ENCODE assay signal across 29 mouse cellular contexts in the genomic region with DNA sequence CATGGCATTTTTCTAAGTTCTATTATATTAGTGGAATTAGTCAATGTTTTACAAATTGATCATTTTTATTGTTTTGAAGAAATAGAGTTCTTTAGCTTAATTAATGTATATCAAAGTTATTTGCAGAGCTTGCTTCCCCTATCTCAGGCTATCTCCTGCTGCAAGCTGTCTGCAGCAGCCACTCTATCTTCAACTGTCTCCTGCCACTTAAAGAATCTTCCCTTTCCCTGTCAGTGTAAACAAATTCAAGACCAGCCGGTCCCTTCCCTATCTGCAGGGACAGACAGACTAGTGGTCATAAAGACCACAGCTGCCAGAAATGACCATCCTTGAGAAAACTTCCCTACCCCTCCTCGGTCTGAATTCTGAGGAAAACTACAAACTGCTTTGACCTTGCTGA. TPM values are rescaled to one million over a fixed set of nuclear protein-coding genes. Genes with fewer than 3 reads are reported as not detected.
DNase-seq lines count a peak whose midpoint lies in the region; ATAC-seq and TF ChIP-seq lines count a peak whose summit lies in the region.
"Had no signal": no experiment of that assay in that cellular context is flagged by ENCODE, and none has a peak within 500 bp of the region (broad histone marks: within the 10 kb centered on the region; RNA-seq: fewer than 3 reads in every experiment).

No protein-coding gene starts in this region.

- peak; percentile 82 to 88 for TF ChIP-seq EP300 in MEL (IDR thresholded peaks at IDR 0.05; ENCODE audit: low read depth in 1 of 2, low read length in 2 of 2)

- H3K27ac ChIP-seq in lung, embryonic 14.5 days (ENCODE audit: low read depth), result no peak overlapping the region
- no peak overlapping the region for H3K27ac ChIP-seq in MEL (ENCODE audit: control insufficient read depth, low read depth, low read length)
- H3K27ac ChIP-seq: embryonic facial prominence, embryonic 10.5 days; embryonic facial prominence, embryonic 12.5 days; forebrain, embryonic 13.5 days; forebrain, embryonic 15.5 days had no signal

- peak; percentile 5 for DNase-seq in heart, adult 11 months
- DNase-seq in heart, postnatal 10 days, result no peak
- DNase-seq in lung, embryonic 14.5 days, result peak; percentile 54
- DNase-seq in lung, postnatal 25 days (ENCODE audit: low spot score), result no peak
- DNase-seq in MEL (ENCODE audit: low read depth, low spot score), result peak; percentile 49
- no peak for DNase-seq in kidney, adult 11 months
- no peak for DNase-seq in spleen, postnatal 36 days (ENCODE audit: low spot score in 2 of 2)
- DNase-seq: adrenal gland, postnatal 10 days; adrenal gland, postnatal 36 days; B cell, adult 2 months; cerebellum, adult 11-12 months; cerebellum, adult 2 months; cerebellum, adult 9-10 months; cerebellum, postnatal 10 days; cerebellum, postnatal 25 days; forebrain, postnatal 0 days had no signal

- 16% methylated on average over 2 of the region's 2 CpGs for WGBS in lung, embryonic 14.5 days

- H3K79me2 ChIP-seq in MEL (ENCODE audit: control insufficient read depth, insufficient read depth, low read length, poor library complexity), result no peaks in the 10 kb centered on the region; the same call in 1 of the 2 replicates

- intact Hi-C loops in heart, postnatal 10 days (cut with DNase I), result no loop called here

- TF ChIP-seq RAD21 in MEL (IDR thresholded peaks at IDR 0.05; ENCODE audit: low read depth, low read length), result no peak

- H3K27me3 ChIP-seq in lung, embryonic 14.5 days (ENCODE audit: insufficient read depth, low read length), result no peaks in the 10 kb centered on the region
- no peaks in the 10 kb centered on the region for H3K27me3 ChIP-seq in MEL (ENCODE audit: control insufficient read depth in 1 of 2, insufficient read depth in 2 of 2, low read length in 2 of 2)
- H3K27me3 ChIP-seq: CH12.LX; embryonic facial prominence, embryonic 12.5 days; forebrain, embryonic 13.5 days; forebrain, embryonic 15.5 days; Patski had no signal

- no peak for TF ChIP-seq POLR2A in MEL (IDR thresholded peaks at IDR 0.05; ENCODE audit: control insufficient read depth in 1 of 2, insufficient read depth in 1 of 2, low read depth in 1 of 2, low read length in 2 of 2, poor library complexity in 1 of 2)

- no peaks in the 10 kb centered on the region for H3K4me1 ChIP-seq in lung, embryonic 14.5 days (ENCODE audit: insufficient read depth)
- H3K4me1 ChIP-seq in MEL (ENCODE audit: control insufficient read depth in 1 of 2, insufficient read depth in 2 of 2, low read length in 2 of 2), result peaks cover 3 to 8% of the 10 kb centered on the region in 2 experiments; a peak in 3 of 4 replicates

- no peak overlapping the region for H3K4me3 ChIP-seq in lung, embryonic 14.5 days (ENCODE audit: low read depth, low read length)
- H3K4me3 ChIP-seq in MEL (ENCODE audit: control insufficient read depth in 1 of 2, insufficient read depth in 1 of 2, low read depth in 2 of 2, low read length in 2 of 2), result no peak overlapping the region
- H3K4me3 ChIP-seq: embryonic facial prominence, embryonic 10.5 days; embryonic facial prominence, embryonic 12.5 days; forebrain, embryonic 13.5 days; forebrain, embryonic 15.5 days had no signal

- TF ChIP-seq CTCF in lung, embryonic 14.5 days (IDR thresholded peaks at IDR 0.05; ENCODE audit: low read depth), result no peak
- no peak for TF ChIP-seq CTCF in MEL (IDR thresholded peaks at IDR 0.05 in 2 of 3, conservative IDR thresholded peaks at IDR 0.05 in 1 of 3; ENCODE audit: control insufficient read depth in 1 of 3, insufficient read depth in 1 of 3, low read depth in 2 of 3, low read length in 3 of 3, poor library complexity in 1 of 3, severe bottlenecking in 1 of 3)

- no peaks in the 10 kb centered on the region for H3K36me3 ChIP-seq in lung, embryonic 14.5 days (ENCODE audit: insufficient read depth)
- peaks cover 0 to 6% of the 10 kb centered on the region in 2 experiments; a peak in 2 of 4 replicates for H3K36me3 ChIP-seq in MEL (ENCODE audit: control insufficient read depth in 1 of 2, insufficient read depth in 2 of 2, low read length in 2 of 2)
- H3K36me3 ChIP-seq: embryonic facial prominence, embryonic 10.5 days; embryonic facial prominence, embryonic 12.5 days; forebrain, embryonic 15.5 days; G1E had no signal

- no peak overlapping the region for H3K4me2 ChIP-seq in lung, embryonic 14.5 days
- H3K4me2 ChIP-seq: embryonic facial prominence, embryonic 12.5 days; forebrain, embryonic 13.5 days; forebrain, embryonic 15.5 days had no signal

- H3K9me3 ChIP-seq in lung, embryonic 14.5 days (ENCODE audit: low read depth, low read length), result no peaks in the 10 kb centered on the region
- H3K9me3 ChIP-seq in MEL (replicated peaks; ENCODE audit: insufficient read depth, low read length), result no peaks in the 10 kb centered on the region
- H3K9me3 ChIP-seq: embryonic facial prominence, embryonic 10.5 days; embryonic facial prominence, embryonic 12.5 days; forebrain, embryonic 13.5 days; forebrain, embryonic 15.5 days had no signal

- ATAC-seq in lung, embryonic 14.5 days (ENCODE audit: insufficient read depth), result no peak
- ATAC-seq: activated CD4-positive, CD25-positive, alpha-beta regulatory T cell, adult 4 months; CD4-positive, CD25-positive, alpha-beta regulatory T cell, adult 4 months; forebrain, embryonic 13.5 days; forebrain, embryonic 15.5 days; forebrain, postnatal 0 days; Patski had no signal

- no peak overlapping the region for H3K9ac ChIP-seq in lung, embryonic 14.5 days
- no peak overlapping the region for H3K9ac ChIP-seq in MEL (ENCODE audit: control insufficient read depth, low read depth, low read length, poor library complexity, severe bottlenecking)
- H3K9ac ChIP-seq: embryonic facial prominence, embryonic 12.5 days; forebrain, embryonic 13.5 days; forebrain, embryonic 15.5 days; forebrain, postnatal 0 days had no signal

TF ChIP-seq in MEL, 35 proteins besides CTCF, POLR2A, EP300 and RAD21:
- TF ChIP-seq SIN3A (IDR thresholded peaks at IDR 0.05; ENCODE audit: low read length), result 0 out of 2 replicates have a peak, but pooled peaks have one; percentile 18
- peak; percentile 88 for TF ChIP-seq TCF12 (IDR thresholded peaks at IDR 0.05; ENCODE audit: low read depth, low read length)
- no peak for TF ChIP-seq MYC (IDR thresholded peaks at IDR 0.05; ENCODE audit: low read depth, low read length)
- peak; percentile 79 for TF ChIP-seq GATA1 (IDR thresholded peaks at IDR 0.05; ENCODE audit: low read depth, low read length)
- no peak for TF ChIP-seq MAX (IDR thresholded peaks at IDR 0.05; ENCODE audit: low read length)
- peak; percentile 80 for TF ChIP-seq RCOR1 (IDR thresholded peaks at IDR 0.05; ENCODE audit: low read depth, low read length)
- TF ChIP-seq MXI1 (IDR thresholded peaks at IDR 0.05; ENCODE audit: low read depth, low read length), result 0 out of 2 replicates have a peak, but pooled peaks have one; percentile 20
- no peak for TF ChIP-seq ZKSCAN1 (IDR thresholded peaks at IDR 0.05; ENCODE audit: low read depth, low read length)
- TF ChIP-seq NELFE (IDR thresholded peaks at IDR 0.05; ENCODE audit: low read depth, low read length), result no peak
- no peak for TF ChIP-seq ZNF384 (IDR thresholded peaks at IDR 0.05; ENCODE audit: low read depth, low read length)
- no peak for TF ChIP-seq CHD1 (IDR thresholded peaks at IDR 0.05; ENCODE audit: low read depth, low read length)
- TF ChIP-seq ETS1 (IDR thresholded peaks at IDR 0.05; ENCODE audit: low read depth, low read length), result peak; percentile 49; the same call in 1 of the 2 replicates
- TF ChIP-seq POLR2AphosphoS5 (IDR thresholded peaks at IDR 0.05; ENCODE audit: borderline replicate concordance, low read depth, low read length), result no peak
- peak; percentile 51 for TF ChIP-seq TAL1 (IDR thresholded peaks at IDR 0.05; ENCODE audit: low read length)
- peak; percentile 64; the same call in 1 of the 2 replicates for TF ChIP-seq MYB (IDR thresholded peaks at IDR 0.05; ENCODE audit: low read depth, low read length)
- TF ChIP-seq HCFC1 (IDR thresholded peaks at IDR 0.05; ENCODE audit: low read depth, low read length), result no peak

RNA-seq across cellular contexts. Expression of gene Pdcl3, which starts 1.5 kb away (rescaled TPM):
- 10 to 100 TPM; 96.0 to 99.9 TPM for total RNA-seq in heart, postnatal 10 days (2021)
- 148 and 161 TPM in 2 replicates for polyA plus RNA-seq in lung, embryonic 14.5 days (2014; fragmentation: Nextera tagmentation; extraction: Ambion mirVana)
- 44.0 and 52.5 TPM in 2 replicates for total RNA-seq in MEL (2012; rRNA removed)
- polyA plus RNA-seq in MEL (2012; ENCODE audit: insufficient read depth in 1 of 2, insufficient read length in 2 of 2, low read depth in 1 of 2, low replicate concordance in 2 of 2, missing spikeins in 1 of 2), result 100 to 1,000 TPM in 1 of 2 experiments, 10 to 100 TPM in 1; 71.5 to 236 TPM

RNA-seq across cellular contexts. Expression of gene Nms, which starts 44.9 kb away (rescaled TPM):
- not detected for total RNA-seq in heart, postnatal 10 days (2021)
- polyA plus RNA-seq in lung, embryonic 14.5 days (2014; fragmentation: Nextera tagmentation; extraction: Ambion mirVana), result not detected in 2 replicates
- not detected in 2 replicates for total RNA-seq in MEL (2012; rRNA removed)
- not detected for polyA plus RNA-seq in MEL (2012; ENCODE audit: insufficient read depth in 1 of 2, insufficient read length in 2 of 2, low read depth in 1 of 2, low replicate concordance in 2 of 2, missing spikeins in 1 of 2)
- total RNA-seq: adrenal gland, adult 18-20 months; adrenal gland, postnatal 10 days; adrenal gland, postnatal 36 days; CH12.LX; G1E had no signal
- polyA plus RNA-seq: activated CD4-positive, CD25-positive, alpha-beta regulatory T cell, adult 4 months; CD4-positive, CD25-positive, alpha-beta regulatory T cell, adult 4 months; cerebellum, adult 2 months; cortical plate, adult 2 months; embryonic facial prominence, embryonic 10.5 days; embryonic facial prominence, embryonic 12.5 days; embryonic facial prominence, embryonic 14.5 days; forebrain, embryonic 11.5 days; forebrain, embryonic 13.5 days; G1E; Patski had no signal

Comparison
In these comparisons a context has a peak if more than half of its experiments do, and no peak if none do; other contexts are left out.
1. DNase-seq: peak in heart, adult 11 months (single experiment), lung, embryonic 14.5 days (single experiment) and MEL (single experiment); none in heart, postnatal 10 days (0 of 2), lung, postnatal 25 days (single experiment), kidney, adult 11 months (single experiment) and spleen, postnatal 36 days (0 of 2).